Mouse (Mus musculus) heart, embryonic 13.5 days (tissue): Measurements from ENCODE around the gene Topbp1. TPM values are rescaled to one million over a fixed set of nuclear protein-coding genes. Genes with fewer than 3 reads are reported as not detected.
A peak's percentile ranks its signal among the peaks of the same experiment; 100 is the strongest.
"Not testable (repeated sequence)": the region's sequence is repeated elsewhere in the genome, so short reads cannot be mapped to it uniquely, and the experiment has no call there.

Source experiments
- ATAC-seq: fragments of 200-750 bp; cut with Nextera tagmentation; 2 replicates; pipeline ENCODE4 v1.8.0; 2017; ENCODE audit warnings: moderate TSS enrichment; ENCODE audit not compliant: insufficient number of reproducible peaks, low FRiP score, low TSS enrichment; ENCODE audit errors: extremely low read depth
- H3K27ac ChIP-seq: fragments of 300-500 bp; sonication (generic); replicated peaks from 2 replicates; pipeline ENCODE4 v1.5.1; 2015; ENCODE audit warnings: moderate library complexity, mild to moderate bottlenecking, inconsistent platforms
- H3K27me3 ChIP-seq: fragments of 300-500 bp; sonication (generic); replicated peaks from 2 replicates; pipeline ENCODE4 v1.6.1; 2015; ENCODE audit warnings: mild to moderate bottlenecking, inconsistent platforms
- H3K36me3 ChIP-seq: fragments of 300-500 bp; sonication (generic); 2 replicates; pipeline ENCODE4 v1.6.1; 2015; ENCODE audit warnings: mild to moderate bottlenecking, inconsistent platforms
- H3K4me1 ChIP-seq: fragments of 300-500 bp; sonication (generic); 2 replicates; pipeline ENCODE4 v1.6.1; 2015; ENCODE audit warnings: inconsistent platforms
- H3K4me2 ChIP-seq: fragments of 300-500 bp; sonication (generic); 2 replicates; pipeline ENCODE4 v1.6.1; 2015; ENCODE audit warnings: inconsistent platforms, mild to moderate bottlenecking, moderate library complexity
- H3K4me3 ChIP-seq: fragments of 300-500 bp; sonication (generic); 2 replicates; pipeline ENCODE4 v1.5.1; 2015; ENCODE audit warnings: moderate library complexity, mild to moderate bottlenecking, inconsistent platforms
- H3K9ac ChIP-seq: fragments of 300-500 bp; sonication (generic); 2 replicates; pipeline ENCODE4 v1.6.1; 2015; ENCODE audit warnings: inconsistent platforms, mild to moderate bottlenecking, moderate library complexity
- H3K9me3 ChIP-seq: fragments of 300-500 bp; sonication (generic); 2 replicates; pipeline ENCODE4 v1.6.1; 2016; ENCODE audit warnings: inconsistent platforms
- WGBS: fragments of 180-500 bp; shearing (Covaris S2); methylation state at CpG from one replicate; pipeline ENCODE4 v1.1.7; 2015; ENCODE audit warnings: mixed read lengths; 5-methylcytosine and 5-hydroxymethylcytosine counted together
- polyA plus RNA-seq: library from polyadenylated mRNA; unstranded; fragments of >200 nt; fragmentation: Nextera tagmentation; extraction: Ambion mirVana; gene quantifications from 2 replicates; pipeline ENCODE4 v1.2.1, GENCODE M21; 2015

Topbp1 gene
- polyA plus RNA-seq, 1 experiment from 2014 or later, result 39.8 TPM

GRCm38 (mm10) chr9:103353500-103354260 lies 48.7 kb downstream of the Topbp1 start:
- H3K9ac ChIP-seq, H3K9me3 ChIP-seq, H3K27me3 ChIP-seq, ATAC-seq, H3K4me3 ChIP-seq, H3K27ac ChIP-seq, H3K4me2 ChIP-seq: not testable (repeated sequence)
- 78% methylated on average over 7 of the region's 7 CpGs for WGBS
- peaks cover 74% of the 10 kb centered on the region for H3K36me3 ChIP-seq
- H3K4me1 ChIP-seq, result peaks cover 25% of the 10 kb centered on the region

- no peak for ATAC-seq
- Histone ChIP-seq H3K9ac (0 out of 2 replicates have a peak overlapping the region, but pooled peaks have one; percentile 3), H3K9me3 (no peaks in the 10 kb centered on the region), H3K36me3 (peaks cover 71% of the 10 kb centered on the region), H3K4me2 (no peak overlapping the region), H3K27me3 (no peaks in the 10 kb centered on the region), H3K27ac (peak overlapping the region; percentile 69), H3K4me1 (peaks cover 50% of the 10 kb centered on the region), H3K4me3 (no peak overlapping the region)
Observed at GRCm38 (mm10) chr9:103357893-103358292, 52.9 kb downstream of the Topbp1 start.

GRCm38 (mm10) chr9:103358545-103358944 lies 53.5 kb downstream of the Topbp1 start:
- no peak for ATAC-seq
- no peak overlapping the region for H3K4me3 ChIP-seq
- no peaks in the 10 kb centered on the region for H3K9me3 ChIP-seq
- H3K36me3 ChIP-seq, result peaks cover 74% of the 10 kb centered on the region
- H3K4me1 ChIP-seq, result peaks cover 56% of the 10 kb centered on the region
- 0 out of 2 replicates have a peak overlapping the region, but pooled peaks have one; percentile 3 for H3K9ac ChIP-seq
- WGBS, result 64% methylated on average over 4 of the region's 4 CpGs
- H3K4me2 ChIP-seq, result no peak overlapping the region
- H3K27me3 ChIP-seq, result no peaks in the 10 kb centered on the region
- H3K27ac ChIP-seq, result peak overlapping the region; percentile 69

- Histone ChIP-seq H3K9me3 (no peaks in the 10 kb centered on the region), H3K4me1 (peaks cover 59% of the 10 kb centered on the region), H3K9ac (no peak overlapping the region), H3K36me3 (peaks cover 68% of the 10 kb centered on the region), H3K27ac (no peak overlapping the region), H3K4me3 (no peak overlapping the region), H3K4me2 (no peak overlapping the region), H3K27me3 (no peaks in the 10 kb centered on the region)
- no peak for ATAC-seq
- WGBS, result 68% methylated on average over 2 of the region's 2 CpGs
Observed at GRCm38 (mm10) chr9:103360642-103361041, 55.6 kb downstream of the Topbp1 start.

- Histone ChIP-seq H3K4me3 (peak overlapping the region; percentile 80), H3K4me1 (peaks cover 63% of the 10 kb centered on the region), H3K9me3 (no peaks in the 10 kb centered on the region), H3K36me3 (peaks cover 52% of the 10 kb centered on the region), H3K4me2 (peak overlapping the region; percentile 86), H3K9ac (peak overlapping the region; percentile 98), H3K27ac (no peak overlapping the region), H3K27me3 (no peaks in the 10 kb centered on the region)
- 60% methylated on average over 6 of the region's 6 CpGs for WGBS
- ATAC-seq, result no peak
Observed at GRCm38 (mm10) chr9:103363088-103363487, 58.1 kb downstream of the Topbp1 start.

GRCm38 (mm10) chr9:103363730-103364417 lies 58.9 kb downstream of the Topbp1 start:
- H3K27ac ChIP-seq, result peak overlapping the region; percentile 98
- no peak for ATAC-seq
- H3K36me3 ChIP-seq, result peaks cover 51% of the 10 kb centered on the region
- H3K4me3 ChIP-seq, result peak overlapping the region; percentile 80
- H3K9ac ChIP-seq, result peak overlapping the region; percentile 98
- 2% methylated on average over 21 of the region's 21 CpGs for WGBS
- no peaks in the 10 kb centered on the region for H3K27me3 ChIP-seq
- no peaks in the 10 kb centered on the region for H3K9me3 ChIP-seq
- peaks cover 55% of the 10 kb centered on the region for H3K4me1 ChIP-seq
- H3K4me2 ChIP-seq, result peak overlapping the region; percentile 86

- 6% methylated on average over 70 of the region's 94 CpGs for WGBS
Observed at GRCm38 (mm10) chr9:103364601-103365289, 59.7 kb downstream of the Topbp1 start.

GRCm38 (mm10) chr9:103365290-103366247 lies 60.6 kb downstream of the Topbp1 start, which contains the start of gene Cdv3:
Gene Cdv3, minus strand, starts transcription at chr9:103365840.
- Histone ChIP-seq H3K36me3 (peaks cover 41% of the 10 kb centered on the region), H3K27ac (peak within 1 kb of the TSS; percentile 98), H3K27me3 (no peaks in the 10 kb centered on the region), H3K4me1 (peaks cover 53% of the 10 kb centered on the region), H3K4me3 (peak within 1 kb of the TSS; percentile 80), H3K9ac (peak within 1 kb of the TSS; percentile 98), H3K9me3 (no peaks in the 10 kb centered on the region), H3K4me2 (peak within 1 kb of the TSS; percentile 86)
- 3% methylated on average over 80 of the region's 95 CpGs for WGBS
- ATAC-seq, result peak; percentile 97

More at GRCm38 (mm10) chr9:103364601-103365289, 59.7 kb downstream of the Topbp1 start:
- Histone ChIP-seq H3K9ac (peak overlapping the region; percentile 98), H3K4me1 (peaks cover 52% of the 10 kb centered on the region), H3K9me3 (no peaks in the 10 kb centered on the region), H3K27ac (peak overlapping the region; percentile 98), H3K36me3 (peaks cover 50% of the 10 kb centered on the region), H3K4me3 (peak overlapping the region; percentile 80), H3K27me3 (no peaks in the 10 kb centered on the region), H3K4me2 (peak overlapping the region; percentile 86)
- peak; percentile 49 for ATAC-seq

GRCm38 (mm10) chr9:103366356-103366755 lies 61.3 kb downstream of the Topbp1 start:
- Histone ChIP-seq H3K4me3 (peak overlapping the region; percentile 47), H3K9ac (peak overlapping the region; percentile 79), H3K4me2 (peak overlapping the region; percentile 72), H3K27me3 (no peaks in the 10 kb centered on the region), H3K27ac (peak overlapping the region; percentile 90), H3K9me3 (no peaks in the 10 kb centered on the region), H3K4me1 (peaks cover 50% of the 10 kb centered on the region), H3K36me3 (peaks cover 34% of the 10 kb centered on the region)
- ATAC-seq, result no peak
- 50% methylated on average over 9 of the region's 9 CpGs for WGBS

- Histone ChIP-seq H3K4me2 (no peak overlapping the region), H3K4me3 (no peak overlapping the region), H3K9ac (no peak overlapping the region), H3K27ac (peak overlapping the region; percentile 66), H3K4me1 (peaks cover 34% of the 10 kb centered on the region), H3K36me3 (peaks cover 21% of the 10 kb centered on the region), H3K27me3 (no peaks in the 10 kb centered on the region), H3K9me3 (no peaks in the 10 kb centered on the region)
- no peak for ATAC-seq
- 41% methylated on average over 4 of the region's 4 CpGs for WGBS
Observed at GRCm38 (mm10) chr9:103369951-103370350, 64.9 kb downstream of the Topbp1 start.
